Mouse (Mus musculus) C2C12 (cell line): Measurements from ENCODE around the gene Mrpl50. TPM values are rescaled to one million over a fixed set of nuclear protein-coding genes. Genes with fewer than 3 reads are reported as not detected.

Experiments
- H3K27me3 ChIP-seq: one replicate; pipeline ENCODE4 v1.6.1; 2011; ENCODE audit not compliant: control insufficient read depth, insufficient read depth, insufficient read length
- H3K36me3 ChIP-seq: one replicate; pipeline ENCODE4 v1.6.1; 2011; ENCODE audit not compliant: control insufficient read depth, insufficient read depth
- H3K4me3 ChIP-seq: one replicate; pipeline ENCODE4 v1.5.1; 2011; ENCODE audit warnings: mild to moderate bottlenecking, control low read depth; ENCODE audit not compliant: poor library complexity, insufficient read depth, severe bottlenecking
- H3K79me2 ChIP-seq: one replicate; pipeline ENCODE4 v1.6.1; 2011; ENCODE audit not compliant: control insufficient read depth, insufficient read depth
- H3K79me3 ChIP-seq: one replicate; pipeline ENCODE4 v1.6.1; 2011; ENCODE audit warnings: low read depth, control low read depth
- H3ac ChIP-seq: one replicate; pipeline ENCODE3; 2011; ENCODE audit warnings: low read depth; ENCODE audit not compliant: control insufficient read depth, insufficient read length
- CEBPB ChIP-seq: IDR thresholded peaks from one replicate; pipeline ENCODE4 v1.6.1; 2011; ENCODE audit warnings: low read depth, mild to moderate bottlenecking, control low read depth, moderate library complexity
- CTCF ChIP-seq: IDR thresholded peaks from one replicate; pipeline ENCODE4 v1.5.1; 2011; ENCODE audit not compliant: control insufficient read depth, insufficient read depth, insufficient read length
- FOSL1 ChIP-seq: IDR thresholded peaks from one replicate; pipeline ENCODE4 v1.8.0; 2011; ENCODE audit warnings: mild to moderate bottlenecking, low read length; ENCODE audit not compliant: poor library complexity, insufficient read depth, severe bottlenecking
- MAX ChIP-seq: IDR thresholded peaks from one replicate; pipeline ENCODE4 v1.6.1; 2011; ENCODE audit warnings: mild to moderate bottlenecking, control low read depth
- MYOD1 ChIP-seq: IDR thresholded peaks from one replicate; pipeline ENCODE4 v1.6.1; 2011; ENCODE audit warnings: low read depth; ENCODE audit not compliant: control insufficient read depth, insufficient read length
- MYOG ChIP-seq: IDR thresholded peaks from one replicate; pipeline ENCODE4 v1.6.1; 2011; ENCODE audit not compliant: control insufficient read depth, insufficient read length; ENCODE audit errors: extremely low read depth
- USF1 ChIP-seq: IDR thresholded peaks from one replicate; pipeline ENCODE4 v1.6.1; 2011; ENCODE audit warnings: low read depth, mild to moderate bottlenecking, control low read depth, moderate library complexity
- long read RNA-seq, 2 experiments: library from polyadenylated mRNA; unstranded; transcript quantifications; one replicate each; pipeline ENCODE4 v2.0.0; 2019 to 2020
- polyA plus RNA-seq: library from polyadenylated mRNA; unstranded; fragments of >200 nt; fragmentation: generic; extraction: Trizol; gene quantifications from one replicate; pipeline ENCODE4 v1.2.1, GENCODE M21; 2012; ENCODE audit warnings: missing spikeins

Mrpl50 gene
- polyA plus RNA-seq: 16.0 TPM
- long read RNA-seq, experiment 1, transcript Mrpl50-201 (2 exons, 2,114 nt): major isoform, 66 of 68 reads
- long read RNA-seq, experiment 1, partial matches to known transcripts: 0 of 68 reads
- long read RNA-seq, experiment 1, other reads (novel, unspliced or antisense): 2 of 68 reads
- long read RNA-seq, experiment 2, transcript Mrpl50-201 (2 exons, 2,114 nt): major isoform, 314 of 317 reads
- long read RNA-seq, experiment 2, partial matches to known transcripts: 2 of 317 reads
- long read RNA-seq, experiment 2, other reads (novel, unspliced or antisense): 1 of 317 reads

- H3K4me3 ChIP-seq: peak within 1 kb of the TSS; percentile 79
- H3K79me2 ChIP-seq: peaks cover 72% of the 10 kb centered on the region
- no peaks in the 10 kb centered on the region for H3K36me3 ChIP-seq
- TF ChIP-seq MYOG (no peak), MAX (peak; percentile 50)
- H3ac ChIP-seq: peak within 1 kb of the TSS; percentile 85
- peaks cover 51% of the 10 kb centered on the region for H3K79me3 ChIP-seq
- H3K27me3 ChIP-seq: no peaks in the 10 kb centered on the region
Measured at GRCm38 (mm10) chr4:49520572-49521340, at the start of gene Mrpl50, which contains the start of gene Zfp189. TSS of gene Mrpl50 (minus strand) at chr4:49521093. TSS of gene Zfp189 (plus strand) at chr4:49521176.

- Histone ChIP-seq H3K27me3 (no peaks in the 10 kb centered on the region), H3K4me3 (no peak overlapping the region), H3ac (no peak overlapping the region), H3K36me3 (no peaks in the 10 kb centered on the region), H3K79me3 (no peaks in the 10 kb centered on the region), H3K79me2 (no peaks in the 10 kb centered on the region)
- TF ChIP-seq MAX (no peak), CTCF (peak; percentile 23)
Measured at GRCm38 (mm10) chr4:49567613-49568012, 46.7 kb upstream of the Mrpl50 start.

- Histone ChIP-seq H3K27me3 (peaks cover 5% of the 10 kb centered on the region), H3K4me3 (no peak overlapping the region), H3K79me2 (no peaks in the 10 kb centered on the region), H3K79me3 (no peaks in the 10 kb centered on the region), H3K36me3 (no peaks in the 10 kb centered on the region), H3ac (no peak overlapping the region)
- peak; percentile 9 for TF ChIP-seq MYOD1
- no peak for TF ChIP-seq CEBPB
Measured at GRCm38 (mm10) chr4:49559915-49560772, 39.3 kb upstream of the Mrpl50 start.

- no peak overlapping the region for H3ac ChIP-seq
- no peaks in the 10 kb centered on the region for H3K36me3 ChIP-seq
- TF ChIP-seq FOSL1 (no peak), MYOD1 (no peak), CTCF (no peak), CEBPB (no peak), MAX (no peak), MYOG (no peak), USF1 (no peak)
- H3K27me3 ChIP-seq: peaks cover 5% of the 10 kb centered on the region
- no peak overlapping the region for H3K4me3 ChIP-seq
- H3K79me2 ChIP-seq: no peaks in the 10 kb centered on the region
- H3K79me3 ChIP-seq: no peaks in the 10 kb centered on the region
Measured at GRCm38 (mm10) chr4:49558181-49558580, 37.3 kb upstream of the Mrpl50 start.

GRCm38 (mm10) chr4:49557375-49557774 is 36.5 kb upstream of the Mrpl50 start:
- Histone ChIP-seq H3K4me3 (no peak overlapping the region), H3ac (no peak overlapping the region), H3K79me2 (no peaks in the 10 kb centered on the region), H3K79me3 (no peaks in the 10 kb centered on the region), H3K36me3 (no peaks in the 10 kb centered on the region), H3K27me3 (peaks cover 5% of the 10 kb centered on the region)
- TF ChIP-seq FOSL1 (no peak), MYOG (no peak), MYOD1 (no peak), USF1 (no peak), MAX (no peak), CEBPB (no peak), CTCF (no peak)

GRCm38 (mm10) chr4:49553380-49553779 is 32.5 kb upstream of the Mrpl50 start:
- Histone ChIP-seq H3K4me3 (no peak overlapping the region), H3K79me3 (no peaks in the 10 kb centered on the region), H3K27me3 (no peaks in the 10 kb centered on the region), H3K36me3 (no peaks in the 10 kb centered on the region), H3ac (no peak overlapping the region), H3K79me2 (no peaks in the 10 kb centered on the region)
- TF ChIP-seq FOSL1: no peak
- no peak for TF ChIP-seq MYOG
- TF ChIP-seq CTCF: no peak
- no peak for TF ChIP-seq MAX
- TF ChIP-seq MYOD1: no peak
- no peak for TF ChIP-seq CEBPB
- TF ChIP-seq USF1: no peak
